Mouse (Mus musculus): ENCODE measurements around the gene Lrrc2. TPM values are rescaled to one million over a fixed set of nuclear protein-coding genes. Genes with fewer than 3 reads are reported as not detected.

Gene Lrrc2
- polyA plus RNA-seq (2021; fragmentation: Nextera tagmentation): 1.2 and 2.2 TPM in 2 replicates
- long read RNA-seq, experiment 1, partial matches to known transcripts: 0 of 4 reads
- long read RNA-seq, experiment 1, other reads (novel, unspliced or antisense): 4 of 4 reads
- long read RNA-seq, experiment 2, partial matches to known transcripts: 0 of 1 reads
- long read RNA-seq, experiment 2, other reads (novel, unspliced or antisense): 1 of 1 reads

DNA sequence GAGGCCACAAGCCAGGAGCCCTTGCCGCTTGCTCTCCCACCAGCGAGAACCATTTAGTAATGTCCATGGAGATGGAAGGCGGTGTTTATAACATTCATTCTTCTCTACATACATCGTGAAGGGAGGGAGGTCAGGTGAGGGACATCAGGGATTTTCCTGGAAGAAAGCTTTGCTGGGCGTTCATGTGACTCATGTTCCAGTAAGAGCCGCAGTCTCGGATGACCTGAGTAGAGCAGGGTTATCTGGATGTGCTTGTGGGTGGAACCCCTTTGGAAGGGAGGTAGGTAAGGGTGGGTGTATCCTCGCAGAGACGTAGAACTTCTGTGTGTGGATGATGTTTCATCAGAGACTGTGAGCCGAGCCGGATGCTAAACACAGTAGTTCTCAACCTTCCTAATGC is at the start of gene Lrrc2:
Gene Lrrc2 (plus strand): TSS at position 149 of the 400 bp plus-strand sequence.

DNA sequence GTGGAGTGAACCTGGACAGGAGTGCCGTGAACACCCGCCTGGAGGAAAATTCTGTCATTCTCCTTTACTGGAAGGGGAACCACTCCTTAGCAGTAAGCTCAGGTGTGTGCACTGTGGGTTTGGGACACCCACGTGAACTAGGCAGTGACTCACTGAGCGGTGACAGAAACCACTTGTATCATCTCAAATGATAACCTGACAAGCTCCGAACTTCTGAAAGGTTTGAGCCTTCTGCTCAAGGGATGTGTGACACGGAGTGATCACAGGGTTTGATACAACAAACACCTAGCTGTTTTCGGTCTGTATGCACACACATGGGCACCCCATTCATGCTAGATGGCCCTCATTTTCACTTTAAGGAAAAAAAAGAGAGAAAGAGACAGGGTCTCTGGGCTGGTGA is 34.6 kb upstream of the Lrrc2 start, which contains the start of gene Fam240a:
Gene Fam240a (minus strand): TSS at position 76 of the 400 bp plus-strand sequence.

DNA sequence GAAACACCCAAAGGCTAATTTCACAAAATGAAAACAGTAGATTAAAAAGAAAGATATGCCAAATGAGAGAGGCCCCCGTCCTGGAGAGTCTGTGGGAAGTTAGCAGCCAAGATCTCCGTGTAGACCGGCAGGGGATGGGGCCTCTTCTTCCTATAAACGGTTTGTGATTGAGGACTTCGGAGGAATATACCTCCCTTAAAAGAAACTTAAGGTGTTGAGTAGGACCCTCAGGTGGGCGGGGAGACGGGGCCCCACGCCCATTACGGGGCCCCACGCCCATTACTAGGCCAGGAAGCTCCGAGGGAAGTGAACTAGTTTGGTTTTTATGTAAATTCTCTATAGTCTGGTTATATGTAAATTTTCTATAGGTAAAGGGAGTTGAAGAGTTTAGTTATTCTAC is 5.4 kb upstream of the Lrrc2 start, which contains the start of gene Tdgf1:
Gene Tdgf1 (minus strand): TSS at position 233 of the 400 bp plus-strand sequence.

DNA sequence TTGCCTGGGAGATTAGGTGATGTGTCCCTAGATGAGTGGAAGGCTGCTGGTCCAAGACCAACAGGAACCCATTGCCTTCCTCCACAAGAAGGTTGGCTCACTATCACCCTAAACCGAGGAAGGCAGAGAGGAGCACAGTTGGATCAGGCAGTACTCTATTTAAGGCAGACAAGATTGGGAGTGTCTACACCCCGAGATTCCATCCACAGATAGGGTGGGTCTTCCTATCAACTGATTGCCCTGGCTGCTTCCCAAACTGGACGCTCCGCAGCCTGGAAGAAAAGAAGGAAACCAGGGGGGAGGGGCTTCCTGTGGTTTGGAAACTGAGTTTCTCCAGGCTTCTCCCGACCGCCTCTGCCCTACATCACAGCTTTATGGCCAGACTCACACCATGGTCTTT is 38.9 kb downstream of the Lrrc2 start, which contains the start of gene Rtp3:
Gene Rtp3 (minus strand): TSS at position 380 of the 400 bp plus-strand sequence.

DNA sequence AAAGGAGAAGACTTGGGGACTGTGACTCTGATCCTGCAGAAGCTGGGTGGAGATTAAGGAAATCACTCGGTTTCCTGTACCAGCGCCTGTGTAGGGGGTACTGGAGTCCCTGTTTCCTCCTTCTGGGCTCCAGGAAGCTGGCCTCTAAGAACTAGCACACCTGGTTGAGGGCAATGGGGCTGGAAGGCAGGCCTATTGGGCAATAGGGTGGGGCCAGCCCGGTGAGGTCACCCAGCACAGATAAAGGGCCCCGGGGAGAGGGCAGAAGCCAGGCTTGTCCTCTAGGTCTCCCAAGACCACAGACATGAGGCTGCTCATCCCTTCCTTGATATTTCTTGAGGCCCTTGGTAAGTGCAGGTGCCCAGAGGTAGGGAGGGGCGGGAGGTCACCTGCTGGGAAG is 67.7 kb downstream of the Lrrc2 start, which contains the start of gene Ltf:
Gene Ltf (plus strand): TSS at position 250 of the 400 bp plus-strand sequence.

Other genes starting within 250 kb of the Lrrc2 start
- gene Myl3, start 209.7 kb upstream of the Lrrc2 start, polyA plus RNA-seq (2021; fragmentation: Nextera tagmentation): not detected in 2 replicates
- gene Pth1r, start 204.4 kb upstream of the Lrrc2 start, polyA plus RNA-seq (2021; fragmentation: Nextera tagmentation): 3.3 and 3.7 TPM in 2 replicates
- gene Prss42, start 153.4 kb upstream of the Lrrc2 start, polyA plus RNA-seq (2021; fragmentation: Nextera tagmentation): not detected in 2 replicates
- gene Prss44, start 137.6 kb upstream of the Lrrc2 start, polyA plus RNA-seq (2021; fragmentation: Nextera tagmentation): not detected in 2 replicates
- gene Prss43, start 124.9 kb upstream of the Lrrc2 start, polyA plus RNA-seq (2021; fragmentation: Nextera tagmentation): 0.13 and 0.20 TPM in 2 replicates
- gene Prss45, start 117.0 kb upstream of the Lrrc2 start, polyA plus RNA-seq (2021; fragmentation: Nextera tagmentation): 1.0 and 1.2 TPM in 2 replicates
- not detected in 2 replicates for gene Prss46, start 107.0 kb upstream of the Lrrc2 start, polyA plus RNA-seq (2021; fragmentation: Nextera tagmentation)
- gene Prss50, start 93.6 kb upstream of the Lrrc2 start, polyA plus RNA-seq (2021; fragmentation: Nextera tagmentation): 2.4 and 2.7 TPM in 2 replicates
- gene Als2cl, start 71.7 kb upstream of the Lrrc2 start, polyA plus RNA-seq (2021; fragmentation: Nextera tagmentation): 0.95 and 1.1 TPM in 2 replicates
- gene Tmie, start 71.4 kb upstream of the Lrrc2 start, polyA plus RNA-seq (2021; fragmentation: Nextera tagmentation): 2.3 and 2.6 TPM in 2 replicates
- gene Fam240a, start 34.7 kb upstream of the Lrrc2 start, polyA plus RNA-seq (2021; fragmentation: Nextera tagmentation): not detected in 2 replicates
- 0.61 and 0.94 TPM in 2 replicates for gene Tdgf1, start 5.4 kb upstream of the Lrrc2 start, polyA plus RNA-seq (2021; fragmentation: Nextera tagmentation)
- 0.15 TPM in 1 of 2 replicates, not detected in the other for gene Rtp3, start 39.0 kb downstream of the Lrrc2 start, polyA plus RNA-seq (2021; fragmentation: Nextera tagmentation)
- not detected in 2 replicates for gene Ltf, start 67.7 kb downstream of the Lrrc2 start, polyA plus RNA-seq (2021; fragmentation: Nextera tagmentation)
- gene Ccrl2, start 106.0 kb downstream of the Lrrc2 start, polyA plus RNA-seq (2021; fragmentation: Nextera tagmentation): 1.1 and 1.2 TPM in 2 replicates
- 23.4 and 32.5 TPM in 2 replicates for gene Lrrfip2, start 166.0 kb downstream of the Lrrc2 start, polyA plus RNA-seq (2021; fragmentation: Nextera tagmentation)